Mouse (Mus musculus) stomach, embryonic 15.5 days (tissue): ENCODE data around the gene S100a10. TPM values are rescaled to one million over a fixed set of nuclear protein-coding genes. Genes with fewer than 3 reads are reported as not detected.
"Not testable (repeated sequence)": the region's sequence is repeated elsewhere in the genome, so short reads cannot be mapped to it uniquely, and the experiment has no call there.

ENCODE experiments used
- ATAC-seq: fragments of 200-750 bp; cut with Nextera tagmentation; 2 replicates; pipeline ENCODE4 v1.8.0; 2017; ENCODE audit warnings: low read depth, moderate number of reproducible peaks, moderate TSS enrichment; ENCODE audit not compliant: insufficient read depth, low FRiP score
- H3K27ac ChIP-seq: fragments of 300-500 bp; sonication (generic); 2 replicates; pipeline ENCODE4 v1.5.1; 2015; ENCODE audit warnings: mild to moderate bottlenecking, inconsistent platforms
- H3K27me3 ChIP-seq: fragments of 300-500 bp; sonication (generic); replicated peaks from 2 replicates; pipeline ENCODE4 v1.6.1; 2015; ENCODE audit warnings: inconsistent platforms
- H3K36me3 ChIP-seq: fragments of 300-500 bp; sonication (generic); 2 replicates; pipeline ENCODE4 v1.6.1; 2015; ENCODE audit warnings: inconsistent platforms
- H3K4me1 ChIP-seq: fragments of 300-500 bp; sonication (generic); 2 replicates; pipeline ENCODE4 v1.6.1; 2015; ENCODE audit warnings: inconsistent platforms
- H3K4me2 ChIP-seq: fragments of 300-500 bp; sonication (generic); 2 replicates; pipeline ENCODE4 v1.6.1; 2015; ENCODE audit warnings: mild to moderate bottlenecking, inconsistent platforms
- H3K4me3 ChIP-seq: fragments of 300-500 bp; sonication (generic); replicated peaks from 2 replicates; pipeline ENCODE4 v1.5.1; 2015; ENCODE audit warnings: inconsistent platforms
- H3K9ac ChIP-seq: fragments of 300-500 bp; sonication (generic); 2 replicates; pipeline ENCODE4 v1.6.1; 2015; ENCODE audit warnings: inconsistent platforms
- H3K9me3 ChIP-seq: fragments of 300-500 bp; sonication (generic); 2 replicates; pipeline ENCODE4 v1.6.1; 2016; ENCODE audit warnings: inconsistent platforms
- WGBS: fragments of 180-500 bp; shearing (Covaris S2); methylation state at CpG from one replicate; pipeline ENCODE4 v1.1.7; 2015; 5-methylcytosine and 5-hydroxymethylcytosine counted together
- polyA plus RNA-seq: library from polyadenylated mRNA; unstranded; fragments of >200 nt; fragmentation: Nextera tagmentation; extraction: Ambion mirVana; gene quantifications from 2 replicates; pipeline ENCODE4 v1.2.1, GENCODE M21; 2015

Gene S100a10
- polyA plus RNA-seq, 1 experiment from 2014 or later = 470 TPM

DNA sequence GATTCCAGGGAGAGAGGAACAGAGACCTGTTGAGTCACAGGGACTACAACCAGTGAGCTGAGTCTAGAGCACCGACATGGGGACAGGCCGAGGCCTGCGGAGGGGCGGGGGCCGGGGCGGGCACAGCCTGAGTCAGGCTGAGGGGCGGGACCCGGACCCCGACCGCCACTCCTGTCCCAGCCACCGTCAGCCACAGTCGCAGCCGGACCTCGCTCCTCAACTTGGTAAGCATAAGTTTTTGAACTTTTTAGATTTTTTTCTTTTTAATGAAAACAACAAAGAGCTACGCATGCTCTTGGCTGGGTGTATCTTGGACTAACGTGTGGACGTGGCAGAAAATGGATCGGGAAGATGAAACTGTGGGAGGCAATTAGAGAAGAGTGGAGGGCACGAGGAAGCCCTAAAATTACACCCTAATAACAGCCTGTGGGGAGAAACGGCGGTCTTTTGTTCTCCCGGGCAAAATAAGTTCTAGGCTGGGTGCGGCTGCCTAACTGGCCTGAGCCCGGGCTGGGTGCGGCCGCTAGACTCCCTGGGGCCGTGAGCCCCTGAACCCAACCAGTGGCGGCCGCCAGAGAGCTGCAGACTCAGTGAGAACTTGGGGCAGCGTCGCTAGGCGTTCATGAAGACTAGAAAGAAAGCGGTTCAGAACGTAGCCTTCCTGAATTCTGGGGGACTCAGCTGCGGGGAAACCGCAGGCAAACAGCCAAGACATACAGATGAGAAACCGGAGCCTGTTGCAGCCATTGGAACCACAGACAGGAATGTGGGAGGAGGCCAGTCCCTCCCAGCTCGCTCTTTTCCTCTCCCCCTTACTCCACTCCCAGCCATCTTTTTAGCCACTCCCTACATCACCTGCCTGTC lies 34.3 kb upstream of the S100a10 start, which contains the start of gene S100a11:
Gene S100a11, plus strand, starts transcription at position 159 of the 864 bp plus-strand sequence.
- H3K4me2 ChIP-seq = peak within 1 kb of the TSS; percentile 59
- ATAC-seq = peak; percentile 94
- 0 out of 2 replicates have a peak, but pooled peaks cover 7% of the 10 kb centered on the region for H3K36me3 ChIP-seq
- peak within 1 kb of the TSS; percentile 89 for H3K27ac ChIP-seq
- no peaks in the 10 kb centered on the region for H3K27me3 ChIP-seq
- no peaks in the 10 kb centered on the region for H3K9me3 ChIP-seq
- H3K9ac ChIP-seq = peak within 1 kb of the TSS; percentile 47
- H3K4me1 ChIP-seq = 0 out of 2 replicates have a peak, but pooled peaks cover 5% of the 10 kb centered on the region
- H3K4me3 ChIP-seq = peak within 1 kb of the TSS; percentile 58
- under 1% methylated on average over 38 of the region's 38 CpGs for WGBS

DNA sequence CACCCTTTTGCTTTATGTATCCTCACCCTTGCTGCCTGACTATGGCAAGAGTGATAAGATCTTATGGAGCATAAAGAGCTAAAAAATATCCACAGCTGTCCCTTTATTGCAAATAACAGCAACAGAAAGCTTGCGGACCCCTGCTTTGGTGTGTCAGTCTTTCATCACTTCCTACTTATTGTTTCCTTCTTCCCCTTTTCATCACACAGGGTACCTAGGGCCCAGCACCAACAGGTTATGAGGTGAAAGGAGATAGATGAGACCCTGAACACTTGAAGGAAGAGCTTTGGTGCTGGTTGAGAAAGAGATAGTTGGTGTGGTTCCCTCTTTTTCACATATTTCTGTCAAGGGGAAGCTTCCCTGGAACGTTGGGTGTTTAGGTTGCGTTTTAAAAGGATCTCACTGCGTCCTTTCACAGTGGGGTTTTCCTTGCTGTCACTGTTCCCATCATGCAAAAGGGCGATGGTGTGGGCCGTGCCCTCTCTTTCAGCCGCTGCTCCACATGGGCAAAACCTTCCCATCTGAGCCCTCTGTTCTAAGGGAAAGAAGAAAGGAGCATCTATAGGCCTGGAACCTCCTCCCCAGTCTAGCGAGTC lies 33.3 kb upstream of the S100a10 start:
- peak overlapping the region; percentile 89 for H3K27ac ChIP-seq
- WGBS = 77% methylated on average over 8 of the region's 8 CpGs

DNA sequence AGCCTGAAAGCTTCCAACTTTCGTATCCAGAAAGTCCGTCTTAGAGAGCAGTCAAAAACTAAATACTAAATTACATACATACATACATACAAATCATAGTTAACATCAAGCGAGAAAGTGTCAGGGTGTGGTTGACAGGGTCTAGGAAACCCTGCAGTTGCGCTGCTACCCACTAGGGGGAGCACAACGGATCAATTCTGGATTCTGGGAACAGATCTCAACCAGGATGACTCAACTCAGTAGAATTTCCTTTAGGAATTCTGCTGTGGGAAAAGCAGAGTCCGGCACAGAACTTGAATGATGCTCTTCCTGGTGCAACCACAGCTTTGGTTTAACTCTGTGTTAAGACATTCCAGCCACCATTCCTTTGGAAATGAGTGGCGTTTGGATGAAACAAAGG lies 32.3 kb upstream of the S100a10 start:
- H3K4me3 ChIP-seq = 0 out of 2 replicates have a peak overlapping the region, but pooled peaks have one; percentile 2

More for the DNA sequence above, 33.3 kb upstream of the S100a10 start:
- Histone ChIP-seq H3K4me3 (peak overlapping the region; percentile 58), H3K4me2 (peak overlapping the region; percentile 59), H3K9ac (no peak overlapping the region), H3K4me1 (0 out of 2 replicates have a peak, but pooled peaks cover 5% of the 10 kb centered on the region), H3K27me3 (no peaks in the 10 kb centered on the region), H3K36me3 (peaks cover 13% of the 10 kb centered on the region; the same call in 1 of the 2 replicates), H3K9me3 (no peaks in the 10 kb centered on the region)
- ATAC-seq = no peak

DNA sequence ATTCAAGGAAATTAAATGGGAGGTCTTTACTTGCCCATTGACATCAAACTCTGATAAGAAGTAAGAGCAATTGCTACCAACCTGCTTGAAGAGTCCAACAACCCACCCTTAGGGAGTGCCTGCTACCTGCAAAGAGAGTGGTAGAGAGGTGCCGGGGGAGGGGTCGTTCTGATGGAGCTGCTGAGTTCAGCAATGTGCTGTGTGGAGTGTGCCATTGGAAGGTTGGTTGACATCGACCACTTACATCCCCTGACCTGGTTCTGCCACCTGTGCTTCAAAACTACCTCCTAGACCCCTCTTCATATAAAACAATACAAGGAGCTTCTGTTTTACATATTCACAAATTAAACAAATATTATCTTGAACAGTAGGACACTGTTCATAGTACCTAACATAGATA lies 27.6 kb upstream of the S100a10 start:
- H3K27me3 ChIP-seq = no peaks in the 10 kb centered on the region
- H3K27ac ChIP-seq = no peak overlapping the region
- no peak overlapping the region for H3K4me3 ChIP-seq
- WGBS = 84% methylated on average over 3 of the region's 3 CpGs
- H3K4me2 ChIP-seq = no peak overlapping the region
- ATAC-seq = no peak
- no peak overlapping the region for H3K9ac ChIP-seq
- no peaks in the 10 kb centered on the region for H3K4me1 ChIP-seq
- peaks cover 14% of the 10 kb centered on the region; the same call in 1 of the 2 replicates for H3K36me3 ChIP-seq
- no peaks in the 10 kb centered on the region for H3K9me3 ChIP-seq

More for the DNA sequence above, 32.3 kb upstream of the S100a10 start:
- ATAC-seq = no peak; the same call in 1 of the 2 replicates
- peak overlapping the region; percentile 31 for H3K4me2 ChIP-seq
- H3K27me3 ChIP-seq = no peaks in the 10 kb centered on the region
- H3K9me3 ChIP-seq = no peaks in the 10 kb centered on the region
- WGBS = 33% methylated on average over 7 of the region's 7 CpGs
- H3K4me1 ChIP-seq = 0 out of 2 replicates have a peak, but pooled peaks cover 5% of the 10 kb centered on the region
- H3K36me3 ChIP-seq = peaks cover 14% of the 10 kb centered on the region; the same call in 1 of the 2 replicates
- H3K9ac ChIP-seq = no peak overlapping the region
- H3K27ac ChIP-seq = no peak overlapping the region

DNA sequence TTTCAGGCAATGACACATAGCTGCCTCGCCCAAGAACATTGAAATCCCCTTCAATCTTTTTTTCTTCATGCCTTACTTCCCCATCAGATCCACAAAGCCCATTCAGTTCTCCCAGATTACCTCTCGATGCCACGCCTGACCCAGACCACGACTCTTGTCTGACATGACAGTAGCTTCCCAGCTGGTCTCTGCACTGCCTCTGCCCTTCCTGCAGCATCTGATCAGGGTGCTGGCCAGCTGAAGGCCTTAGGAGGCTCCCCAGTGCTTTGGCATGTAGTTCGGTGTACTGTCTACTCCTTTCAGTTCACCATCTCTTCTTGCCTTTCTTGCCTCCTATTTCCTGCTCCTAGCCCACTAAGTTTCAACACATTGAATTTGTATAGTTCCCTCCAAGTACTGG lies 26.1 kb upstream of the S100a10 start:
- peaks cover 14% of the 10 kb centered on the region; the same call in 1 of the 2 replicates for H3K36me3 ChIP-seq
- no peak overlapping the region for H3K9ac ChIP-seq
- ATAC-seq = no peak
- 80% methylated on average over 5 of the region's 5 CpGs for WGBS
- H3K27ac ChIP-seq = no peak overlapping the region
- H3K4me1 ChIP-seq = no peaks in the 10 kb centered on the region
- no peaks in the 10 kb centered on the region for H3K9me3 ChIP-seq
- H3K27me3 ChIP-seq = no peaks in the 10 kb centered on the region
- no peak overlapping the region for H3K4me2 ChIP-seq
- no peak overlapping the region for H3K4me3 ChIP-seq

DNA sequence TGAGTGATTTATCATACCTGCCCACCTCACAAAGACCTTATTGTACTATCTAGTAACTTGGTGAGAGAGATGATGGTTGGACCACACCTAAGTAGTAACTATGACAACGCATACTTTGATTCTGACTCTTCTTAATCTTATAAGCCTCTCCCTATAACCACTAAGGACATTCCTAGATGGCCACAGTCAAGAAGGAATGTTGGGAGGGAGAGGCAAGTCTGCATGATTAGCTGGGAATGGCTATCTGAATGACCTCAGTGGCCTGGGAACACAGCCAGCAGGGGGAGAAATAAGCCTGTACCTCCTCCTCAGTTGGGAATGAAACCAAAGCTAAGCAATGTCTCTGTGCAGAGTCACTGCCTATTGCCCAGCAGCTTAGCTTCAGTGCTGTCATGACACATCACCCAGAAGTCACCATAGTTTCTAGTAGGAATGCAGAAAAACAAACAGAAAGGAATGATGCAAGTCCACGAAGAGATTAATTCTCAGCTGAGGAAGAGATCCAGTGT lies 17.8 kb upstream of the S100a10 start:
- 53% methylated on average over 2 of the region's 2 CpGs for WGBS
- Histone ChIP-seq H3K27me3 (no peaks in the 10 kb centered on the region), H3K9ac (no peak overlapping the region), H3K27ac (no peak overlapping the region), H3K4me3 (no peak overlapping the region), H3K36me3 (no peaks in the 10 kb centered on the region), H3K4me1 (no peaks in the 10 kb centered on the region), H3K4me2 (no peak overlapping the region), H3K9me3 (no peaks in the 10 kb centered on the region)
- no peak for ATAC-seq

DNA sequence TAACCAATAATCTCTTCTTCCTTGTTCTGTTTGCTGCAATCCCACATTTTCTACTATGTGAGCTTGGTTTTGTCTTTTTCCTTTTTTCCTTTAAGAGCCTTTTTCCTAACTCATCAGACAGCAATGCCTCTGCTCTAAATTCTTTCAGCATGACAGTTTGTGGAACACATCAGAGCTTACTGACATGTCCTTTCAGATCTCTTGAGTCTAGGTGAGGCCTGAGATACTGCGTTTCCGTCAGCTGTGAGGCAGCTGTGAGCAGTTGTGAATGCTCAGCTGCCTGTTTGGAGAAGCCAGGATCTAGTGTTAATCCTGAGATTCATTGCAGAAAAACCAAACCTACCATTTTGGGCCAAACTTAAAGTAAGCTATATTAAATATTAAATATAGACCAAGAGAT lies 16.4 kb upstream of the S100a10 start:
- H3K27ac ChIP-seq = no peak overlapping the region
- H3K36me3 ChIP-seq = no peaks in the 10 kb centered on the region
- no peak overlapping the region for H3K9ac ChIP-seq
- no peak overlapping the region for H3K4me3 ChIP-seq
- ATAC-seq = no peak
- H3K4me2 ChIP-seq = no peak overlapping the region
- no peaks in the 10 kb centered on the region for H3K9me3 ChIP-seq
- no peaks in the 10 kb centered on the region for H3K4me1 ChIP-seq
- no peaks in the 10 kb centered on the region for H3K27me3 ChIP-seq
- WGBS = 66% methylated on average over 2 of the region's 2 CpGs

DNA sequence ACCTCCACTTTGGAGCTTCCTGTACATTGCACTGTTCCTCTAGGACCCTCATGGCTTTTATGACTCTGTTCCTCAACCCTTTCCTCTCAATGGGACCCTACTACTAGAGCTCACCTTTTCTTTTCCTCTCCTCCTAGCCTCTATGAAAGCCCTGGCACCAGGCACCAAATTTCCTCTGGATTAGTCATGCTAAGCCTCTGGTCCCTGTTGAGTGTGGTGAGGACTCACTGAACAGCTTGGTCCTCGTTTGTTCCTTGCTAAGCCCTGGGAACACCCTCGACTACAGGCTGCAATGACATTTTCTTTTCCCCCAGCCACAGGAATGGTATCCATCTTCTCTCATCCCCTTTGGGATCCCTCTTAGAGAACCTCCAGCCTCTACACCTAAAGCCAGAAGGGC lies 13.4 kb upstream of the S100a10 start:
- Histone ChIP-seq H3K27me3 (no peaks in the 10 kb centered on the region), H3K27ac (no peak overlapping the region), H3K4me1 (no peaks in the 10 kb centered on the region), H3K9me3 (no peaks in the 10 kb centered on the region), H3K9ac (no peak overlapping the region), H3K36me3 (no peaks in the 10 kb centered on the region), H3K4me3 (no peak overlapping the region), H3K4me2 (no peak overlapping the region)
- 63% methylated on average over 2 of the region's 2 CpGs for WGBS
- no peak for ATAC-seq

DNA sequence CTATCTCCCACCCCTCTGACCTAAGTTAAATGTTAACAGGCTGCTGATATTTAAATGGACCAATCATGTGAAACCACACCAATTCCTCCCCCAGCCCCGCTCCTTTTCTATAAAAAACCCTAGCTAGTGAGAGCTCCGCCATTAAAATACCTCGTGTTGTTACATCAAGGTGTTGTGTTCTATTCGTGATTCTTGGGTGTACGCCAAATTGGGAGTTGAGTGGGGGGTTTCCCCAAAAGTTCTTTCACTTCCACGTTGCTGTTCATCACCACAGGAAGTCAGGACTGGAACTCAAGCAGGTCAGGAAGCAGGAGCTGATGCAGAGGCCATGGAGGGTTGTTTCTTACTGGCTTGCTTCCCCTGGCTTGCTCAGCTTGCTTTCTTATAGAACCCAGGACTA lies 10.7 kb upstream of the S100a10 start:
- not testable (repeated sequence) for H3K9me3 ChIP-seq, H3K4me2 ChIP-seq
- WGBS = 84% methylated on average over 6 of the region's 6 CpGs

DNA sequence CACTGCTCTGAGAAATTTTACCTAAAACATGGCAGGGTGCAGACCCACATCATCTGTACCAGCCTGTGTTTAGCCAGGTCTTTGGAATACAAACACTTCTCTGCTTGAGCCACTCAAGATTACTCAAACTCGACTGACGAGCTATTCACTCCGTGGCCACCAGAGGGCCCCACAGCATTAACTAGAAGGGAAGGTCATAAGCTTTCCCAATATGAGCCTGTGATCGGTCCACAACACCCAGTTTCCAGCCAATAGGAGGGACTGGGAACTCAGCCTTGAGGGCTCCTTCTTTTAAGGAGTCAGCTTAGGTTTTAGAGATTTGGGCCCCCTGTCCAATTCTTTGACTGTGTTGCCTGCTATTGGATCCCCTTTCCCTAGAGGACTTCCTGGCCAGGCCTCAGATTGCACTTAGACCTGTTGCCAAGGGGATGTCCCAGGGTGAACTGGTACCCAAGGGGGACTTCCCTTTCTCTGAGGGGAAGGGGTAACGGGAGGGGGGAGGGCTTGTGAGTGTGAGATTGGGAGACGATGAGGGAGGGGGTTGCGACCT lies 7.7 kb upstream of the S100a10 start:
- no peak overlapping the region for H3K27ac ChIP-seq
- H3K9ac ChIP-seq = no peak overlapping the region
- H3K4me1 ChIP-seq = no peaks in the 10 kb centered on the region
- H3K4me2 ChIP-seq = no peak overlapping the region
- H3K4me3 ChIP-seq = no peak overlapping the region
- no peaks in the 10 kb centered on the region for H3K36me3 ChIP-seq
- no peaks in the 10 kb centered on the region for H3K9me3 ChIP-seq
- WGBS = 32% methylated on average over 7 of the region's 7 CpGs
- no peaks in the 10 kb centered on the region for H3K27me3 ChIP-seq
- ATAC-seq = no peak

More for the DNA sequence above, 10.7 kb upstream of the S100a10 start:
- not testable (repeated sequence) for H3K27ac ChIP-seq, H3K9ac ChIP-seq, H3K4me3 ChIP-seq, H3K4me1 ChIP-seq, H3K36me3 ChIP-seq, ATAC-seq, H3K27me3 ChIP-seq

DNA sequence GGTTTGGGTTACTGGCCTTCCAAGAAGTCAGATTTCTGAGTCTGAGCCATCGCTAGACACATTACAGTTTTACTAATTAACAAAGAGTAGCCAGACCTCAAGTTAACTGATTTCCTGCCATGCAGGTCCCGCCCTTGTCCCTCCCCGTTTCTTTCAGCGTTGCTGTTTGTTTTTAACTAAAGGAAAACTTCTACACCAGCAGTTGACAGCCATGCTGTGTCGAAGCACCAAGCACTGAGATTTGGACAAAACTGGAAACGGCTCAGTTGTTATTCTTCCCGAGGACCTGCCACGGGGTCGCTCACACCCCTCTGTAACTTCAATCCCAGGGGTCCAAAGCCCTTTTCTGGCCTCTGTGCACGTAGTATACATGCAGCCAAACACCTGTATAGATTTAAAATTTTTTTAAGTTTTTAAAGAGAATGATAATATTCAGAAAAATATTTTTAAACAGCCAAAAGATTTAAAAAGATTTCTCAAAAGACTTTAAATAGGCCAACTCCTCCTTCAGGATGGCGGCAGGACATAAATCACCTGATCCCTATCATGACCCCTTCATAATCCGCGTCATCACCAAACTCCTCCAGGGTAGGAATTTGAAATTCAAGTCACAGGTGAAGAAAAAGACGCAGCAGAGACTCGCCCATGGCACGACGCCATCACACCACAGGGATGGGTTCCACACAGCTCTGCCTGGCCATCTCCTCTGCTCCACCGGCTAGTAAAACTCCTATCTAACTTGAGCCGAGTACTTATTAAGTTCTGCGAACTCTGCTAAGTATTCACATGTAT lies 6.9 kb upstream of the S100a10 start:
- ATAC-seq = no peak
- Histone ChIP-seq H3K9ac (no peak overlapping the region), H3K27me3 (no peaks in the 10 kb centered on the region), H3K4me1 (no peaks in the 10 kb centered on the region), H3K36me3 (no peaks in the 10 kb centered on the region), H3K4me2 (no peak overlapping the region), H3K27ac (no peak overlapping the region), H3K4me3 (no peak overlapping the region), H3K9me3 (no peaks in the 10 kb centered on the region)
- 66% methylated on average over 20 of the region's 20 CpGs for WGBS
